Mouse (Mus musculus) C2C12 (cell line): ENCODE results near the gene Scaf1. TPM values are rescaled to one million over a fixed set of nuclear protein-coding genes. Genes with fewer than 3 reads are reported as not detected.

ENCODE experiments used
- H3K27me3 ChIP-seq: one replicate; pipeline ENCODE4 v1.6.1; 2011; ENCODE audit not compliant: control insufficient read depth, insufficient read depth, insufficient read length
- H3K36me3 ChIP-seq: one replicate; pipeline ENCODE4 v1.6.1; 2011; ENCODE audit not compliant: control insufficient read depth, insufficient read depth
- H3K4me3 ChIP-seq: one replicate; pipeline ENCODE4 v1.5.1; 2011; ENCODE audit warnings: mild to moderate bottlenecking, control low read depth; ENCODE audit not compliant: poor library complexity, insufficient read depth, severe bottlenecking
- H3K79me2 ChIP-seq: one replicate; pipeline ENCODE4 v1.6.1; 2011; ENCODE audit not compliant: control insufficient read depth, insufficient read depth
- H3K79me3 ChIP-seq: one replicate; pipeline ENCODE4 v1.6.1; 2011; ENCODE audit warnings: low read depth, control low read depth
- H3ac ChIP-seq: one replicate; pipeline ENCODE3; 2011; ENCODE audit warnings: low read depth; ENCODE audit not compliant: control insufficient read depth, insufficient read length
- CEBPB ChIP-seq: IDR thresholded peaks from one replicate; pipeline ENCODE4 v1.6.1; 2011; ENCODE audit warnings: low read depth, mild to moderate bottlenecking, control low read depth, moderate library complexity
- CTCF ChIP-seq: IDR thresholded peaks from one replicate; pipeline ENCODE4 v1.5.1; 2011; ENCODE audit not compliant: control insufficient read depth, insufficient read depth, insufficient read length
- FOSL1 ChIP-seq: IDR thresholded peaks from one replicate; pipeline ENCODE4 v1.8.0; 2011; ENCODE audit warnings: mild to moderate bottlenecking, low read length; ENCODE audit not compliant: poor library complexity, insufficient read depth, severe bottlenecking
- MAX ChIP-seq: IDR thresholded peaks from one replicate; pipeline ENCODE4 v1.6.1; 2011; ENCODE audit warnings: mild to moderate bottlenecking, control low read depth
- MYOD1 ChIP-seq: IDR thresholded peaks from one replicate; pipeline ENCODE4 v1.6.1; 2011; ENCODE audit warnings: low read depth; ENCODE audit not compliant: control insufficient read depth, insufficient read length
- MYOG ChIP-seq: IDR thresholded peaks from one replicate; pipeline ENCODE4 v1.6.1; 2011; ENCODE audit not compliant: control insufficient read depth, insufficient read length; ENCODE audit errors: extremely low read depth
- USF1 ChIP-seq: IDR thresholded peaks from one replicate; pipeline ENCODE4 v1.6.1; 2011; ENCODE audit warnings: low read depth, mild to moderate bottlenecking, control low read depth, moderate library complexity
- polyA plus RNA-seq: library from polyadenylated mRNA; unstranded; fragments of >200 nt; fragmentation: generic; extraction: Trizol; gene quantifications from one replicate; pipeline ENCODE4 v1.2.1, GENCODE M21; 2012; ENCODE audit warnings: missing spikeins

Scaf1 gene
- polyA plus RNA-seq, 1 experiment, result 58.4 TPM

GRCm38 (mm10) chr7:44960512-44960910 lies 55.7 kb downstream of the Scaf1 start:
- Histone ChIP-seq H3K36me3 (no peaks in the 10 kb centered on the region), H3K4me3 (no peak overlapping the region), H3K27me3 (no peaks in the 10 kb centered on the region), H3K79me2 (no peaks in the 10 kb centered on the region), H3ac (no peak overlapping the region), H3K79me3 (no peaks in the 10 kb centered on the region)
- TF ChIP-seq MYOG (no peak), MAX (no peak), CTCF (no peak), USF1 (no peak), FOSL1 (no peak), MYOD1 (no peak), CEBPB (no peak)

DNA sequence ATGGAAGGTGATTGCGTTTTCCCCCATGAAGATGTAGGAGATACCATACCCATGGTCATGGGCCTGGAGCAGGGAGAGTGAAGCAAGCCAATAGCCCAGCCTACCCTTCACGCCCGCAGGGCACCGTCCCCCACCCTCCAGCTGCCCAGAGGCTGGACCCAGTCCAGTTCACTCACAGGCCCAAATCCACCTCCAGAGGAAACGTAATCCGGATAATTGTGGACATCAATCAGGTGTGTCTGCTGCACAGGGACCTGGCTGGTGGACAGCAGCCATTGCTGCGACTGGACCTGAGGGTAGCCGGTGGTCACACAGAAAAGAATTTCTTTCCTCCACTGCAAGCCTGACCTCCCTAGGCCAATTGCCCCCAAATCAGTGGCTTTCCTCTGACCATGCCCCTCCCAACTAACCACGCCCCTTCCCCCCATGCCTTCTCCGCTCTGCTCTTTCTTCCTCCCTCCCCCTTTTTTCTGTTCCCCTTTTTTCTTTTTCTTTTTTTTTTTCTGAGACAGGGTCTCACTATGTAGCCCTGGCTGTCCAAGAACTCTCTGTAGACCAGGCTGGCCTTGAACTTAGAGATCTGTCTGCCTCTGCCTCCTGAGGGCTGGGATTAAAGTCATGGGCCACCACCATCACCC lies 56.2 kb downstream of the Scaf1 start:
- no peaks in the 10 kb centered on the region for H3K79me3 ChIP-seq
- H3K27me3 ChIP-seq, result no peaks in the 10 kb centered on the region
- no peak overlapping the region for H3ac ChIP-seq
- no peaks in the 10 kb centered on the region for H3K36me3 ChIP-seq
- no peak overlapping the region for H3K4me3 ChIP-seq
- TF ChIP-seq FOSL1 (no peak), MYOD1 (no peak), USF1 (no peak), MAX (no peak), CEBPB (no peak), CTCF (no peak), MYOG (no peak)
- H3K79me2 ChIP-seq, result no peaks in the 10 kb centered on the region

GRCm38 (mm10) chr7:44959281-44959680 lies 56.9 kb downstream of the Scaf1 start:
- H3K79me3 ChIP-seq, result no peaks in the 10 kb centered on the region
- no peak overlapping the region for H3ac ChIP-seq
- H3K27me3 ChIP-seq, result no peaks in the 10 kb centered on the region
- TF ChIP-seq MYOG, result no peak
- no peak for TF ChIP-seq FOSL1
- TF ChIP-seq CTCF, result no peak
- TF ChIP-seq MYOD1, result no peak
- no peak for TF ChIP-seq MAX
- TF ChIP-seq USF1, result no peak
- no peak for TF ChIP-seq CEBPB
- H3K4me3 ChIP-seq, result no peak overlapping the region
- H3K79me2 ChIP-seq, result no peaks in the 10 kb centered on the region
- H3K36me3 ChIP-seq, result no peaks in the 10 kb centered on the region

DNA sequence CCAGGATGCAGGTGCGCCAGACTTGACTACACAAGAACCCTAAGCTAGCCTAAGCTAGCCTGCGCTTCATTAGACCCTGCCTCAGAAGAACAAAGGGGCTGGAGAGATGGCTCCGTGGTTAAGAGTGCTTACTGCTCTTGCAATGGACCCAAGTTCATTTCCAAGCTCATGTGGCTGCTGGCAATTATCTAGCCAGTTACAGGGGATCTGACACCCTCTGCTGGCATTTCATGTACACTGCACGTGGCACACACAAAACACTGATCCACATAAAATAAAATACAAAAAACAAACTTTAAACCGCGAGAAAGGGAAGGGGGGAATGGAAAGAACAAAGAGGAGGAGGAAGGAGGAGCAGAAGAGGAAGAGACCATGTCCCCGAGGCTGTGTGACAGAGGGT lies 58.0 kb downstream of the Scaf1 start:
- no peaks in the 10 kb centered on the region for H3K79me3 ChIP-seq
- no peak overlapping the region for H3K4me3 ChIP-seq
- no peaks in the 10 kb centered on the region for H3K36me3 ChIP-seq
- H3K27me3 ChIP-seq, result no peaks in the 10 kb centered on the region
- TF ChIP-seq MAX (peak; percentile 78), MYOD1 (no peak), CTCF (peak; percentile 36)
- H3ac ChIP-seq, result no peak overlapping the region
- H3K79me2 ChIP-seq, result no peaks in the 10 kb centered on the region

DNA sequence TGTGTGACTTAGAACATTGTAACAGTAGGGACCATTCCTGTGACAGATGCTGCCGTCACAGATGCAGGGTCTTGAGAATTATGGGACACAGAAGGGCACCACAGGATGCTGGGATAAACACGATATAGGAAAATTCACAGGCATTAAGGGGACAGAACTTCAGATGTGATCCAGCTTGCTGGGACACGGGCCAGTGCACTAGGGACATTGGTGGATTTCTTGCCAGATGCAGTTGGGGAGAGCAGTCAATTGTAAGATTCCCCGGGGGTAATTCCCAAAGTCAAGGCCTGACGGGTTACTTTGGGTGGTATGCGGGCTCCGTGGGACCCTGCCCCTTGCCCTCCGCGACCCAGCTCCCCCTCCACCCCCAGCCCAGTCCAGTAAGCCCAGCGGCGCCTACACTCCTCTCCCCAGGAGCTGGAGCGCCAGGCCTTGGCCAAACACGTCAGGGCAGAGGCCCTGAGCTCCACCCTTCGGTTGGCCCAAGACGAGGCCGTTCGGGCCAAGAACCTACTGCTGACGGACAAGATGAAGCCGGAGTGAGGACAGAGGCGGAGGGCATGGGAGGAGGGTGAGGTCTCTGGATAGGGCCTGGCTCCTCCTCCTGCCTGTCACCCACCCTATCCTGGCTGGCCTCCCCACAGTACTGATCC lies 58.9 kb downstream of the Scaf1 start:
- H3K79me2 ChIP-seq, result no peaks in the 10 kb centered on the region
- H3K79me3 ChIP-seq, result no peaks in the 10 kb centered on the region
- TF ChIP-seq USF1 (no peak), MYOG (no peak), CTCF (no peak), FOSL1 (no peak), CEBPB (no peak), MYOD1 (no peak), MAX (no peak)
- no peak overlapping the region for H3K4me3 ChIP-seq
- no peak overlapping the region for H3ac ChIP-seq
- H3K36me3 ChIP-seq, result no peaks in the 10 kb centered on the region
- H3K27me3 ChIP-seq, result no peaks in the 10 kb centered on the region
